Mouse (Mus musculus): ENCODE measurements around the gene Frs2.

Frs2 gene

DNA sequence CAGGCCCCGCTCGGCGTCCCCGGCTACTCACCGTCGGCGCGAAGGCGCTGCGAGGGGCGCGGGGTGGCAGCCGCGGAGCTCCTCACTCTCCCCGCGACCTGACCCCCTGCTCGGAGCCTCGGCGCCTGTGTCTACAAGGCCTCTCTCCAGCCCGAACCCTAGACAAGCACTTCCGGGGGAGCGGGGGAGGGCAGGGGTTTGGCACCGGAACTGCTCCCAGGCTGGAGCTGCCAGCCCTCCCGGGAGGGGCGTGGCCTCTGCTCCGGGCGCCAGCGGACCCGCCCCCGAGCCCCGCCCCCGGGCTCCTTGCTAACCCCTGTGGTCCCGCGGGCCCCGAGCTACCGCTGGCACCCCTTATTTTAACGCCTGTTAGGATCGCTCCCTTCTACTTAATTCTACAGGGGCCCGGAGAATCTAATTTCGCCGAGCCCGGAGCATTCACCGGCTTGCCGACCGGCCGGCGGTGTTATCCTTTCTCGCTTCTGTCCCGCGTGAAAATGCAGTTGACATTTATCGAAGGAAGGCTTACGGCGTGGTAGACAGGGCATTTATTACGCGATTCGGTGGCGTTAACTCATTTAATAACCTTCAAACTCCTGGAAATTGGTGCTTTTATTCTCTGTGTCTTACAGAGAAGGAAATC lies at the start of gene Frs2:
Gene Frs2 (minus strand): TSS at position 174 of the 643 bp plus-strand sequence.
- peak; percentile 97 for DNase-seq (ENCODE audit: low read depth, low spot score)

GRCm38 (mm10) chr10:117196696-117197095 lies 48.4 kb upstream of the Frs2 start:
- DNase-seq (ENCODE audit: low read depth, low spot score): no peak

DNA sequence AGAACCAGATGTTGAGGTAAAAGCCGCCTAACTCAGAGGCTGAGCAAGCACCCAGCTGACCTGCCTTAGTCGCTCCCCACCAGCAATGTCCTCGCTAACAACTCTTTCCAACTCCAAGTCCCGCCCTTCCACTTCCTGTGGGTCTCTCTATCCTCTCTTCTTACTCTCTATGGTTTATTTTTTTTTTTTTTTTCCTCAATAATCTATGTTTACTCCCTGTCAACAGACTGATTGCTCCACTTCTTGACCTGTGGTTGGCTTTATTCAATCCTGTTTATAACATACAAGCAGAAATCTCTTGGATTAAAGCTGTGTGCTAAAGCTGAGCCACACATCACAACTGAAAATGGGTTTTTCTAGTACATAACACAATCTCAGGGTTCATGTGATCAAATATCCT lies 47.4 kb upstream of the Frs2 start:
- DNase-seq (ENCODE audit: low read depth, low spot score): peak; percentile 60

DNA sequence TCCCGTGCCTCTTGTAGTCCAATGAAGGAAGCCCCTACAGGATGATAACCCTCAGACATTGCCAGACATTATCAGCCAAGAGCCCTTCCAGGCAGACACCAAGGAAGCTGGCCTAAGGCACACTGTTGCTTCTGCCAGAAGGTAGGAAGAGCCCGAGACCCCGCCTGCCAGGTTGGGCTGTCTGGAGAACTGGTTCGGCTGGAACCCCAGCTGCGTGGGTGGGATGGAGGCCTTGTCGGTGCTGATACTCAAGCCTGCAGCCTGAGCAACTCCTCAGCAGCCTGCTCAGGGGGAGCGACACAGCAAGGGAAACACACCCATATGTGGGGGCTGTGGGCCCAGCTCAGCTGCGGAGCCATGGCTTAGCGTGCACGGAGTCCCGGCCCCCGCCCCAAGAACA lies 46.7 kb upstream of the Frs2 start:
- peak; percentile 44 for DNase-seq (ENCODE audit: low read depth, low spot score)

DNA sequence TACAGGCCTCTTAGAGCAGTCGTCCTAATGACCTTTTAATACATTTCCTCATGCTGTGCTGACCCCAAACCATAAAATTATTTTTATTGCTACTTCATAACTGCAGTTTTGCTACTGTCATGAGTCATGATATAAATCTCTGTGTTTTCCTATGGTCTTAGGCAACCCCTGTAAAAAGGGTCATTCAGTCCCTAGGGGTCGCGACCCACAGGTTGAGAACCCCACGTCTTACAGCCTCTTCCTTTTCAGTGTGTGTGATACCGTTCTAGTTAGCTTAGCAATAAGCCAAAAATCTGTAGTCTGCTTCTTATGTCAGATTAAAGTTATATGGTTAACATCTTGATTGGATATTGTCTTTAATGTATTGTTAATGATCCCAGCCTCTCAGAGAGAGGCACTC lies 45.0 kb upstream of the Frs2 start:
- no peak for DNase-seq (ENCODE audit: low read depth, low spot score)

DNA sequence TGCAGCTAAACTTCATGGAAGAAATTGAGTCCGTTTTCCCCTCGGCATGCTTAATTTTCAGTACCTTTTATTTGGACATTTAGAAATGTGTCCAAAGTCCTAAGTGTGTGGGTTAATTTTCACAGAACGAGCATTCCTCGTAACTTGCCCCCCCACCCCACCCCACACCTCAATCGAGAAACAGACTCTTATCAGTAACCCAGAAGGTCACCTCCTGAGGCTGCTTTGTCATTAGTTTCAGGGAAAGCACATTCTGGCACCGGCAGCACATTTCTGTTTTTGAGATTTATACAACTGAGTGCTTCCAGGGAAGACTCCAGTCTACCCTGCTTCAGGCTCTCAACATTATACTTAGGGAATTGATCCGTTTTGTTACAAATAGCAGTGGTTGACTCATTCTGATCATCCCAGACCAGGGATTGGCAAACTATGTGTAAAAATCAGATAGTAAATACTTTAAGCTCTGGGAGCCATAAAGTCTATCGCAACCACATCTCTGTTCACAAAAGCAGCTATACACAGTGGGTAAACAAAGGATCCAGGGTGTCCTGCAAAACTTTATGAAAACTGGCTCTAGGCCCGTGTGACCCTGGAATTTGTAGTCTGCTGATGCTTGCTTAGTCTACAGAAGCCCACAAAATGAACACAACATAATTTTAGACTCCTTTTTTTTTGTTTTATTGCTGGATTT lies 37.2 kb upstream of the Frs2 start:
- no peak for DNase-seq (ENCODE audit: low read depth, low spot score)

- DNase-seq (ENCODE audit: low read depth, low spot score): no peak
Observed at GRCm38 (mm10) chr10:117181098-117181497, 32.8 kb upstream of the Frs2 start.

DNA sequence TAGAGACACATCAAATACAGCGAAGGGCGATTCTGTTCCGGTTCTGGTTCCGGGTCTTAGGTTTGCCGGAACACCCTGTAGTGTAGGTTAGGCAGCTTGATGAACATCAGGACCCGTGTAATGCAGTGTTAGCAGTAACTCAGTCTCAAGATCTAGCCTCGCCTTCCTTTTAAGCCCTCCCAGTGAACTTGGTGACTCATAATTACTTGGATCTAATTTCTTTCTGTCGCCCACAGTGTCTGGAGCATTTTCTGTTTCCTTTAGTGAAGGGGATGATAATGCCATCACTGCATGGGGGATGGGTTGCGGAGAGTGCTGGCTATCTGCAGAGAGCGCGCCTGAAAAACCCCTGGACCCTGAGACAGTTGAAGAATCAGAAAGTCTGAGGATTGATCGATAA lies 26.3 kb upstream of the Frs2 start:
- peak; percentile 32 for DNase-seq (ENCODE audit: low read depth, low spot score)

DNA sequence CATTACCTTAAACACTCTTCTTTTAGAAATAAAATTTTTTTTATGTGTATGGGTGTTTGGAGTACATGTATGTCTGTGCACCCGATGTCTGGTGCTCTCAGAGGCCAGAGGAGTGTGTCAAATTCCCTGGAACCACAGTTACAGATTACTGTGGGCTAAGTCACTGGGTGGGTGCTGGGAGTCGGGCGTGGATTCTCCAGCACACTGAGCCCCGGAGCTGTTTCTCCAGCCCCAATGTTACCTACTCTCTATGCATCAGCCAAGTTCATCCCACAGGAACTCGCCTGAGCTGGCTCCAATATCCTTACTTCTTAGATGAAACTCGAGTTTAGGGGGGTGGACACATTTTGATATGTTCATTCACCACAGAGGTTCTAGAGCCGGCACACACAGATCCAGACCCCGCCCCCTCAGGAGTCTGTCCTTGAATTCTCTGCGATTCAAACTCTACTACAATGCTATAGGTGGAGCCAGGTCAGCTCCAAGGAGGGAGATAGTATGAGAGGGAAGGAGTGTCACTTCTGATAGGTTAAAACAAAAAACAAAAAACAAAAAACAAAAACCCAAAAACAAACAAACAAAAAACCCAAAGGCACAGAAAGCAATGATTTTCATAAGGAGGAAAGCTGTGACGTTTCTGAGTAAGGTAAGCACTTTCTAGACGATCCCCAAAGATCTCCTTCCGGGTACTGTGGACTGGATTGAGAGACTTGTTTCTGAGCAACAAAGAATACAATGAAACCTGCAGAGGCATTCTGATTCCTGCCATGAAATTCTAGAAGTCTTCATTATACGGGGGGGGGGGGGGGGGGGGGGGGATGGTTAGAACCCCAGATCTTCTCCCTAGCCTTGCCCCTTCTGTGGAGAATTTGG lies 25.5 kb upstream of the Frs2 start:
- peak; percentile 77 for DNase-seq (ENCODE audit: low read depth, low spot score)

DNA sequence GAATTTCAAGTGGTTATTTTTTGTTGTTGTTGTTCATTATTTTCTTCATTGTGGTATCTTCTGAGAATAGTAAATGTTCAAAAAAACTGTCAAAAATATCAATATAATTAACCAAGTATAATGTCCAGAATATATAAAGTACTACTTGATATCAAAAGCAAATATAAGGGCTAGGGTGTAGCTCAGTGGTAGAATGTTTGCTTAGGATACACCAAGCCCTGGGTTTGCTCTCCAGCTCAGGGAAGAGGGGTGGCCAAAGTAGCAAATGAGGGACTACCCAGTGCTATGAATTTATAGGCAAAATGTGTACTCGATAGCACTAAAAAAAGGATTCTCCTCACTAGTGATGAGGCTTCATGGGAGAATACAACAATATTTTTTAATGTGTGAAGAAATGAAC lies 24.8 kb upstream of the Frs2 start:
- DNase-seq (ENCODE audit: low read depth, low spot score): no peak

DNA sequence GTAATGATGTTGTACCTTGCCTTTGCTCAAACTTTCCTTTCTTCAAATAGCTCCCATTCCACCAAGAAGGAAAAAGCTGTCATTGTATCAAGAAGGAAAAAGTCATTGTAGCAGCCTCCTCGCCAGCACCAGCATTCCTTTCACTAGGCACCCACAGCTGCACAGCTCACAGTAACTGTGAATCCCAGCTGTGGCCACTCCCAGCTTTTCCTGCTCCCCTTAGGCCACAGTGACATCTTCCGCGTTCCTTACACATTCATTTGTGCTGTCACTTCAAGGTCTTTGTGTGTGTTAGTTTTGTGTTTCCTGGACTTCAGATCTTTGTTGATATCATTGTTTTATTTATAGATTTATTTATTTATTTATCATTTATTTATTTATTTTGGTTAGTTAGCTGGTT lies 23.7 kb upstream of the Frs2 start:
- peak; percentile 51 for DNase-seq (ENCODE audit: low read depth, low spot score)

GRCm38 (mm10) chr10:117166785-117167425 lies 18.6 kb upstream of the Frs2 start:
- peak; percentile 63 for DNase-seq (ENCODE audit: low read depth, low spot score)

DNA sequence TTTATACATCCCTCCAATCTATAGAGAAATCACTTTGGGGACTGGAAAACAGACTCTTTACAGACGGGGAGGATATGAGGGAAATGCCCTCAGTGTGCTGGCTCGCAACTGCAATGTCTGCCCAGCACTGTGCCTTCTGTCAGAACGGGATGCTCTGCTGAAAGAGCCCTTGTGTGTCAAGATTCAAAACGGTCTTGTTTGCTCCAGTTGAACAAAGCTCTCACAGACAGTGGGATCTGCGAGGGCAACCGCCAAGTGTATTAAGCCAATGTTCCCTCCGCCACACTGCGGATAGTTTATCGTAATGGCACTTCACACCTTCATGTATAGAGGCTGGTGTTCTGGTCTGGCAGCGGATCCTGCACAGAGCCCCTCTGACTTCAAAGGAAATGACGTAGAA lies 14.3 kb upstream of the Frs2 start:
- DNase-seq (ENCODE audit: low read depth, low spot score): no peak

GRCm38 (mm10) chr10:117160099-117160498 lies 11.8 kb upstream of the Frs2 start:
- no peak for DNase-seq (ENCODE audit: low read depth, low spot score)

DNA sequence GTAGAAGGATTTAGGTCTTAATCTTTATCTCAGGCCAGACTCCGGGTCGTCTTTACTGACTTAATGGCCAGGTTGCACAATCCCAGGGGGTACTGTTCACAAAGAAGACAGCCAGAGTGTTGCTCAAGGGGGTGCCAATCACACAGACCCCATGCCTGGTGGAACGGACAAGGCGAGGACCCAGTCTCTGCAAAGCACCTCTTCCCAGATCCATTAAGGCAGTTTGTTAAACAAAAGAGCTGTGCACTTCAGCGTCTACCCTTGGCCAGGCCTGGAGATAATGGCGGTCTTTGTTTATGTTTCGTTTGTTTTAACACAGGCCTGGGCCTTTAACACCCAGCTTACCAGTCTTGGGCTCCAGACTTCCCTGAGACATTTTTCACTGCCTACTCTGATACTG lies 3.9 kb upstream of the Frs2 start:
- peak; percentile 70 for DNase-seq (ENCODE audit: low read depth, low spot score)

- DNase-seq (ENCODE audit: low read depth, low spot score): no peak
Observed at GRCm38 (mm10) chr10:117151676-117152075, 3.3 kb upstream of the Frs2 start.

GRCm38 (mm10) chr10:117151241-117151640 lies 2.9 kb upstream of the Frs2 start:
- DNase-seq (ENCODE audit: low read depth, low spot score): no peak

DNA sequence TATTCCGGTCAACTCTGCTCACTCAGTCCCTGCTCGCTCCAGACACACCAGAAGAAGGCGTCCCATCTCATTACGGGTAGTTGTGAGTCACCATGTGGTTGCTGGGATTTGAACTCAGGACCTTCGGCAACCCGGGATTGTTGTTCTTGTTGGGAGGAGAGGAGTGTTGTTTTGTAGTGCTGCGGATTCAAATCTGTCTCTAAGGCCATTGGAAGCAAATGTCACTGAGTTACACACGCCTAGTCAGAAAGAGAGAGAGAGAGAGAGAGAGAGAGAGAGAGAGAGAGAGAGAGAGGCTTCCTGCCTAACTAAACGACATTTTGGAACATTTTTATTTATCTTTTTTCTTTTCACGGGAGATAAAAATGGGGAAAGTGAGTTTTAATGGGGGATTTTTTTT lies 2.4 kb upstream of the Frs2 start:
- no peak for DNase-seq (ENCODE audit: low read depth, low spot score)

- DNase-seq (ENCODE audit: low read depth, low spot score): peak; percentile 92
Observed at GRCm38 (mm10) chr10:117149942-117150617, 1.7 kb upstream of the Frs2 start.

DNA sequence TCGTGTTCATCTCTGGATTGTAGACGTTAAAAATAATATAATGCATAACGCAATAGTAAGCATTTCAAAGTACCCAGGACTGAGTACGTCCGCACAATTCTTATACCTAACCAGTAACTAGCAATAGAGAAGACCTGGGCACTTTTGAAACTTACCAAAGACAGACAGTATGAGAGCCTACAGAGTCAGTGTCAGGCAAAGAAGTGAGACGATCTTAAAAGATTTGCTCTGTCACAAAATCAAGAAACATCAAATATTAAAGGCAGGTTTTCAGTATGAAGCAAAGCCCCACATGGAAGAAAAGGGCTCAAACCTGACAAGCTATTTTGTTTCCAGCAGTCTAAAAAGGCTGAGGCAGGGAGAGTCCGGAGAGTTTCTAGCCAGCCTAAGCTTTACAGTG lies 907 bp upstream of the Frs2 start:
- no peak for DNase-seq (ENCODE audit: low read depth, low spot score)

Data from R1 (cell line).